ENCODE assay signal across 23 mouse cellular contexts in genomic region chr7:44841825-44842463, GRCm38 (mm10). TPM values are rescaled to one million over a fixed set of nuclear protein-coding genes. Genes with fewer than 3 reads are reported as not detected.
A peak's percentile ranks its signal among the peaks of the same experiment; 100 is the strongest.
DNase-seq lines count a peak whose midpoint lies in the region; ATAC-seq lines count a peak whose summit lies in the region.
"Had no signal": no experiment of that assay in that cellular context is flagged by ENCODE, and none has a peak within 500 bp of the region (broad histone marks: within the 10 kb centered on the region; RNA-seq: fewer than 3 reads in every experiment).

No protein-coding gene starts in this region.

- ATAC-seq in megakaryocyte, adult 5-6 weeks (ENCODE audit: poor library complexity, severe bottlenecking): no peak
- ATAC-seq: forebrain, embryonic 14.5 days; forebrain, postnatal 0 days; hindbrain, postnatal 0 days; inflammation-experienced regulatory T-cells, adult 6 months; intestine, embryonic 16.5 days had no signal

- H3K27ac ChIP-seq in embryonic facial prominence, embryonic 10.5 days (replicated peaks): no peak overlapping the region
- H3K27ac ChIP-seq: embryonic facial prominence, embryonic 12.5 days; embryonic facial prominence, embryonic 15.5 days; heart, adult 2 months; hindbrain, embryonic 13.5 days; hindbrain, postnatal 0 days had no signal

- H3K36me3 ChIP-seq in megakaryocyte, embryonic 14.5 days (replicated peaks; ENCODE audit: low read length): peaks cover 100% of the 10 kb centered on the region
- peaks cover 72% of the 10 kb centered on the region for H3K36me3 ChIP-seq in embryonic facial prominence, embryonic 10.5 days (replicated peaks)

- peaks cover 88% of the 10 kb centered on the region for H3K4me1 ChIP-seq in megakaryocyte, embryonic 14.5 days
- peaks cover 18% of the 10 kb centered on the region for H3K4me1 ChIP-seq in embryonic facial prominence, embryonic 10.5 days

- DNase-seq in cerebellum, adult 11-12 months: peak; percentile 20
- DNase-seq in cerebellum, adult 11 months: no peak
- DNase-seq in heart, adult 11 months: peak; percentile 92
- DNase-seq in heart, adult 9 months (ENCODE audit: low spot score in 2 of 2): no peak
- no peak for DNase-seq in embryonic facial prominence, embryonic 10.5 days (ENCODE audit: low spot score)
- DNase-seq in left cerebral cortex, adult 9 months (ENCODE audit: low spot score in 2 of 2): no peak
- DNase-seq: adrenal gland, adult 2 months; adrenal gland, postnatal 14 days; cerebellum, adult 18-20 months; cerebellum, adult 9-10 months; cerebellum, postnatal 14 days; forebrain, postnatal 0 days; gastrocnemius, postnatal 10 days; heart, adult 2 months had no signal

- peak overlapping the region; percentile 62 for H3K4me3 ChIP-seq in megakaryocyte, embryonic 14.5 days (replicated peaks)
- H3K4me3 ChIP-seq in embryonic facial prominence, embryonic 10.5 days: 0 out of 2 replicates have a peak overlapping the region, but pooled peaks have one; percentile 5
- H3K4me3 ChIP-seq: embryonic facial prominence, embryonic 12.5 days; embryonic facial prominence, embryonic 15.5 days; heart, adult 2 months; hindbrain, embryonic 13.5 days had no signal

- H3K9me3 ChIP-seq in megakaryocyte, embryonic 14.5 days: peaks cover 2% of the 10 kb centered on the region; the same call in 1 of the 2 replicates
- no peaks in the 10 kb centered on the region for H3K9me3 ChIP-seq in embryonic facial prominence, embryonic 10.5 days
- H3K9me3 ChIP-seq: embryonic facial prominence, embryonic 12.5 days; embryonic facial prominence, embryonic 15.5 days; hindbrain, embryonic 13.5 days had no signal

- 93% methylated on average over 8 of the region's 8 CpGs for WGBS in embryonic facial prominence, embryonic 10.5 days

- no peaks in the 10 kb centered on the region for H3K27me3 ChIP-seq in megakaryocyte, embryonic 14.5 days (replicated peaks)
- peaks cover 43% of the 10 kb centered on the region for H3K27me3 ChIP-seq in embryonic facial prominence, embryonic 10.5 days (replicated peaks; ENCODE audit: low read depth, poor library complexity, severe bottlenecking)

RNA-seq across cellular contexts. Expression of gene Akt1s1, which starts 6.8 kb away (rescaled TPM):
- polyA plus RNA-seq in megakaryocyte, embryonic 14.5 days (2012; ENCODE audit: insufficient read depth, low replicate concordance): 372 and 2,506 TPM in 2 replicates
- 4.7 and 6.5 TPM in 2 replicates for total RNA-seq in megakaryocyte, adult 5-6 weeks (2015)
- total RNA-seq in megakaryocyte, adult 5-6 weeks (2017): 8.0 and 9.6 TPM in 2 replicates
- polyA plus RNA-seq in embryonic facial prominence, embryonic 10.5 days (2016; fragmentation: Nextera tagmentation; extraction: Ambion mirVana): 92.2 and 95.4 TPM in 2 replicates

RNA-seq across cellular contexts. Expression of gene Tbc1d17, which starts 6.9 kb away (rescaled TPM):
- 44.5 TPM in 2 replicates for polyA plus RNA-seq in megakaryocyte, embryonic 14.5 days (2012; ENCODE audit: insufficient read depth, low replicate concordance)
- total RNA-seq in megakaryocyte, adult 5-6 weeks (2015): 12.5 and 17.6 TPM in 2 replicates
- 13.0 and 14.8 TPM in 2 replicates for total RNA-seq in megakaryocyte, adult 5-6 weeks (2017)
- polyA plus RNA-seq in embryonic facial prominence, embryonic 10.5 days (2016; fragmentation: Nextera tagmentation; extraction: Ambion mirVana): 77.2 and 82.7 TPM in 2 replicates

RNA-seq across cellular contexts. Expression of gene Pnkp, which starts 15.0 kb away (rescaled TPM):
- 30.0 and 36.4 TPM in 2 replicates for polyA plus RNA-seq in megakaryocyte, embryonic 14.5 days (2012; ENCODE audit: insufficient read depth, low replicate concordance)
- 75.1 and 89.7 TPM in 2 replicates for total RNA-seq in megakaryocyte, adult 5-6 weeks (2015)
- total RNA-seq in megakaryocyte, adult 5-6 weeks (2017): 109 and 129 TPM in 2 replicates
- 34.4 and 36.3 TPM in 2 replicates for polyA plus RNA-seq in embryonic facial prominence, embryonic 10.5 days (2016; fragmentation: Nextera tagmentation; extraction: Ambion mirVana)

RNA-seq across cellular contexts. Expression of gene Atf5, which starts 25.5 kb away (rescaled TPM):
- 279 and 321 TPM in 2 replicates for polyA plus RNA-seq in megakaryocyte, embryonic 14.5 days (2012; ENCODE audit: insufficient read depth, low replicate concordance)
- total RNA-seq in megakaryocyte, adult 5-6 weeks (2015): 2.1 and 2.6 TPM in 2 replicates
- total RNA-seq in megakaryocyte, adult 5-6 weeks (2017): 1.9 and 5.3 TPM in 2 replicates
- 3.2 and 3.6 TPM in 2 replicates for polyA plus RNA-seq in embryonic facial prominence, embryonic 10.5 days (2016; fragmentation: Nextera tagmentation; extraction: Ambion mirVana)

RNA-seq across cellular contexts. Expression of gene Il4i1, which starts 25.8 kb away (rescaled TPM):
- 3.0 and 3.6 TPM in 2 replicates for polyA plus RNA-seq in megakaryocyte, embryonic 14.5 days (2012; ENCODE audit: insufficient read depth, low replicate concordance)
- total RNA-seq in megakaryocyte, adult 5-6 weeks (2015): 0.38 and 1.9 TPM in 2 replicates
- total RNA-seq in megakaryocyte, adult 5-6 weeks (2017): 1.5 TPM in 1 of 2 replicates, not detected in the other
- polyA plus RNA-seq in embryonic facial prominence, embryonic 10.5 days (2016; fragmentation: Nextera tagmentation; extraction: Ambion mirVana): 1.0 and 1.5 TPM in 2 replicates

Comparison
In these comparisons a context has a peak if more than half of its experiments do, and no peak if none do; other contexts are left out.
1. DNase-seq: peak in cerebellum, adult 11-12 months (single experiment) and heart, adult 11 months (single experiment); none in cerebellum, adult 11 months (single experiment), heart, adult 9 months (0 of 2), embryonic facial prominence, embryonic 10.5 days (single experiment) and left cerebral cortex, adult 9 months (0 of 2).